Mouse (Mus musculus): ENCODE data around the gene Armc7. TPM values are rescaled to one million over a fixed set of nuclear protein-coding genes. Genes with fewer than 3 reads are reported as not detected.

The Armc7 gene
- polyA plus RNA-seq (2015; fragmentation: Nextera tagmentation; extraction: Ambion mirVana), result 6.9 and 7.0 TPM in 2 replicates

DNA sequence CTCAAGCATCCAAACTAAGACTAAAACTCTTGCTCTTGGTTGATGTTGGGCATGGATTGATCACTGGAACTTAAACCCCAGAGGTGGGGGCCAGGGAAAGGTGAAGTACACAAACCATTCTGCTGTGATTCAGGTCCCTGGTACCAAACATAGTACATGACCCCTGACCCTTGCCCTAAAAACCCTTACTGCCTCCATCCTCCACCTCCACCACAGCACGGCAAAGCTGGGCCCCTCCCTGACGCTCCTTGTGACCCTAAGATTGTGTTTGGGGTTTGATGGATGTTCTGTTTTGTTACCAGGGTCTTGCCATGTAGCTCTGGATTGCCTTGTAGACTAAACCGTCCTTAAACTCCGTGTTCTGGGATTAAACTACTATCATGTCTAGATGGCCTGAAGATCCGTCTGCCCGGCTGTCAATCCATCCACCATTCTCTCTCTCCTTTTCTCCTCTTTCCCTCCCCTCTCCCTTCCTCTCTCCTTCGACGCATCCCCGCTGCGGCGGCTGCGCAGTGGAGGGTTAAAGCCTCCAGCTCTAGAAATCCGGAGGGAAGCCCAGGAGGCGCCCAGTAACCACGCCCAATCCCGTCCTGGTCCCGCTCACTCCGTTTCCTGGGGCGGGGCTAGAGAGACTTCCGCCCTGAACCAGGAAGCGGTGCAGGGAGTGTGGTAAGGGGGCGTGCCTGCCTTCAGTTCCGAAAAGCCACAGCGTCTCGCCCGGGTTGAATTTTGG is at the start of gene Armc7:
TSS of gene Armc7 (plus strand) at position 643 of the 733 bp plus-strand sequence.
- under 1% methylated on average over 26 of the region's 26 CpGs for WGBS
- peak within 1 kb of the TSS; percentile 79 for H3K4me3 ChIP-seq (ENCODE audit: low read depth, low read length)
- H3K27ac ChIP-seq (ENCODE audit: low read depth, low read length), result peak within 1 kb of the TSS; percentile 31; the same call in 1 of the 2 replicates
- ATAC-seq, result peak; percentile 92
- no peaks in the 10 kb centered on the region for H3K27me3 ChIP-seq (replicated peaks; ENCODE audit: control insufficient read depth, insufficient read depth, low read length)
- H3K9me3 ChIP-seq (ENCODE audit: control insufficient read depth), result no peaks in the 10 kb centered on the region
- peaks cover 8% of the 10 kb centered on the region; the same call in 1 of the 2 replicates for H3K36me3 ChIP-seq (ENCODE audit: control insufficient read depth, insufficient read depth)
- H3K4me2 ChIP-seq (replicated peaks; ENCODE audit: low read depth), result peak within 1 kb of the TSS; percentile 89
- H3K9ac ChIP-seq (ENCODE audit: low read depth, low read length), result peak within 1 kb of the TSS; percentile 81
- H3K4me1 ChIP-seq (replicated peaks; ENCODE audit: control insufficient read depth, insufficient read depth, low read length), result 0 out of 2 replicates have a peak, but pooled peaks cover 6% of the 10 kb centered on the region
- no peak for TF ChIP-seq CTCF (IDR thresholded peaks at IDR 0.05; ENCODE audit: low read depth)

GRCm38 (mm10) chr11:115425671-115426070 is 49.8 kb upstream of the Armc7 start:
- Histone ChIP-seq H3K27me3 (replicated peaks; ENCODE audit: control insufficient read depth, insufficient read depth, low read length) (no peaks in the 10 kb centered on the region), H3K9me3 (ENCODE audit: control insufficient read depth) (no peaks in the 10 kb centered on the region), H3K27ac (ENCODE audit: low read depth, low read length) (no peak overlapping the region), H3K9ac (ENCODE audit: low read depth, low read length) (no peak overlapping the region), H3K4me3 (ENCODE audit: low read depth, low read length) (no peak overlapping the region), H3K36me3 (ENCODE audit: control insufficient read depth, insufficient read depth) (peaks cover 60% of the 10 kb centered on the region), H3K4me1 (replicated peaks; ENCODE audit: control insufficient read depth, insufficient read depth, low read length) (no peaks in the 10 kb centered on the region), H3K4me2 (replicated peaks; ENCODE audit: low read depth) (no peak overlapping the region)
- ATAC-seq, result no peak
- TF ChIP-seq CTCF (IDR thresholded peaks at IDR 0.05; ENCODE audit: low read depth), result no peak
- 90% methylated on average over 6 of the region's 6 CpGs for WGBS

- Histone ChIP-seq H3K9me3 (ENCODE audit: control insufficient read depth) (no peaks in the 10 kb centered on the region), H3K36me3 (ENCODE audit: control insufficient read depth, insufficient read depth) (peaks cover 73% of the 10 kb centered on the region), H3K27ac (ENCODE audit: low read depth, low read length) (peak overlapping the region; percentile 15; the same call in 1 of the 2 replicates), H3K4me3 (ENCODE audit: low read depth, low read length) (no peak overlapping the region), H3K4me2 (replicated peaks; ENCODE audit: low read depth) (0 out of 2 replicates have a peak overlapping the region, but pooled peaks have one; percentile 7), H3K4me1 (replicated peaks; ENCODE audit: control insufficient read depth, insufficient read depth, low read length) (no peaks in the 10 kb centered on the region), H3K9ac (ENCODE audit: low read depth, low read length) (no peak overlapping the region), H3K27me3 (replicated peaks; ENCODE audit: control insufficient read depth, insufficient read depth, low read length) (no peaks in the 10 kb centered on the region)
- 39% methylated on average over 20 of the region's 20 CpGs for WGBS
- TF ChIP-seq CTCF (IDR thresholded peaks at IDR 0.05; ENCODE audit: low read depth), result peak; percentile 95
- ATAC-seq, result peak; percentile 51; the same call in 1 of the 2 replicates
Observed at GRCm38 (mm10) chr11:115427482-115428331, 47.8 kb upstream of the Armc7 start.

DNA sequence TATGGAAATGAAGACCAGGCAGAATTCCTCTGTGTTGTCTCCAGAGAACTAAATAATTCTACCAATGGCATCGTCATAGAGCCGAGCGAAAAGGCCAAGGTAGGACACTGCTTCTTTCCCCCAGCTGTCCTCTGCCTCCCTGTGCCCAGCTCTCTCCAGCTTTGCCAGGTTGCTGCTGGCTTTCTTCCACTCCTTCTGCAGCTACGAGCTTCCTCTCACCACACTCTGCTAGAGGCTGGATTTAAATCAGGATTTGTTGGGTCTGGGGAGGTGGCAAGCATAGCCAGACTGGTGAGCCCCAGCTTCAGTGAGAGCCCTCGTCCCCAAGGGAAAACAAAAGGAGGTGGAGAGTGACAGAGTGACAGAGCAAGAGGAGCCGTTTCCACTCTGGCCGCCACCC is 46.2 kb upstream of the Armc7 start:
- TF ChIP-seq CTCF (IDR thresholded peaks at IDR 0.05; ENCODE audit: low read depth), result no peak
- peaks cover 4% of the 10 kb centered on the region; the same call in 1 of the 2 replicates for H3K4me1 ChIP-seq (replicated peaks; ENCODE audit: control insufficient read depth, insufficient read depth, low read length)
- H3K4me3 ChIP-seq (ENCODE audit: low read depth, low read length), result no peak overlapping the region
- no peak for ATAC-seq
- H3K27ac ChIP-seq (ENCODE audit: low read depth, low read length), result no peak overlapping the region
- 88% methylated on average over 7 of the region's 7 CpGs for WGBS
- no peaks in the 10 kb centered on the region for H3K27me3 ChIP-seq (replicated peaks; ENCODE audit: control insufficient read depth, insufficient read depth, low read length)
- no peak overlapping the region for H3K9ac ChIP-seq (ENCODE audit: low read depth, low read length)
- peaks cover 66% of the 10 kb centered on the region for H3K36me3 ChIP-seq (ENCODE audit: control insufficient read depth, insufficient read depth)
- no peaks in the 10 kb centered on the region for H3K9me3 ChIP-seq (ENCODE audit: control insufficient read depth)
- H3K4me2 ChIP-seq (replicated peaks; ENCODE audit: low read depth), result no peak overlapping the region

GRCm38 (mm10) chr11:115430561-115430960 is 44.9 kb upstream of the Armc7 start:
- H3K4me3 ChIP-seq (ENCODE audit: low read depth, low read length), result no peak overlapping the region
- no peak for ATAC-seq
- 94% methylated on average over 6 of the region's 6 CpGs for WGBS
- H3K4me1 ChIP-seq (replicated peaks; ENCODE audit: control insufficient read depth, insufficient read depth, low read length), result peaks cover 4% of the 10 kb centered on the region; the same call in 1 of the 2 replicates
- H3K9ac ChIP-seq (ENCODE audit: low read depth, low read length), result no peak overlapping the region
- no peak overlapping the region for H3K4me2 ChIP-seq (replicated peaks; ENCODE audit: low read depth)
- peaks cover 54% of the 10 kb centered on the region for H3K36me3 ChIP-seq (ENCODE audit: control insufficient read depth, insufficient read depth)
- H3K27ac ChIP-seq (ENCODE audit: low read depth, low read length), result no peak overlapping the region
- no peaks in the 10 kb centered on the region for H3K27me3 ChIP-seq (replicated peaks; ENCODE audit: control insufficient read depth, insufficient read depth, low read length)
- no peak for TF ChIP-seq CTCF (IDR thresholded peaks at IDR 0.05; ENCODE audit: low read depth)
- no peaks in the 10 kb centered on the region for H3K9me3 ChIP-seq (ENCODE audit: control insufficient read depth)

DNA sequence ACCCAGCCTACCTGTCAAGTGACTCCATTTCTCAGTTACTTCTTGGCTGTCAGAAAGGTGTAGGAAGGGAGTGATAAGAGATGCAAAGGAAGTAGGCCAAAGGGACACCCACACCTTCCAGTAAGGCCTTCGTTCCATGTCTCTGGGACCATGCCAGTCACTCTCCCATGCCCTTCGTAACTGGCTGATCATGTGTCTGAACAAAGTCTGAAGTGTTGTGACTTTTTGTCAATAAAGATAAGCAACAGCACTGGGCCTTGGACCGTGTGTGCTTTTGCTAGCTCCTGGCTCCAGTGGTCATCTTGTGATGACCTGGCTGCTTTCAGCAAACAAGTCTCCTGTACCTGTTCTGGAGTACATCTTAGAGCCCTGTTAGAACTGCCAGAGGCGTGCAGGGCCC is 42.7 kb upstream of the Armc7 start:
- peaks cover 4% of the 10 kb centered on the region; the same call in 1 of the 2 replicates for H3K4me1 ChIP-seq (replicated peaks; ENCODE audit: control insufficient read depth, insufficient read depth, low read length)
- no peak overlapping the region for H3K9ac ChIP-seq (ENCODE audit: low read depth, low read length)
- no peaks in the 10 kb centered on the region for H3K9me3 ChIP-seq (ENCODE audit: control insufficient read depth)
- no peak overlapping the region for H3K4me3 ChIP-seq (ENCODE audit: low read depth, low read length)
- peak overlapping the region; percentile 71 for H3K27ac ChIP-seq (ENCODE audit: low read depth, low read length)
- H3K4me2 ChIP-seq (replicated peaks; ENCODE audit: low read depth), result no peak overlapping the region
- H3K36me3 ChIP-seq (ENCODE audit: control insufficient read depth, insufficient read depth), result peaks cover 44% of the 10 kb centered on the region
- WGBS, result 50% methylated on average over 4 of the region's 4 CpGs
- no peak for TF ChIP-seq CTCF (IDR thresholded peaks at IDR 0.05; ENCODE audit: low read depth)
- no peaks in the 10 kb centered on the region for H3K27me3 ChIP-seq (replicated peaks; ENCODE audit: control insufficient read depth, insufficient read depth, low read length)
- peak; percentile 78 for ATAC-seq

All from intestine, postnatal 0 days (tissue).